ENCODE assay signal across 8 mouse cellular contexts in the genomic region with DNA sequence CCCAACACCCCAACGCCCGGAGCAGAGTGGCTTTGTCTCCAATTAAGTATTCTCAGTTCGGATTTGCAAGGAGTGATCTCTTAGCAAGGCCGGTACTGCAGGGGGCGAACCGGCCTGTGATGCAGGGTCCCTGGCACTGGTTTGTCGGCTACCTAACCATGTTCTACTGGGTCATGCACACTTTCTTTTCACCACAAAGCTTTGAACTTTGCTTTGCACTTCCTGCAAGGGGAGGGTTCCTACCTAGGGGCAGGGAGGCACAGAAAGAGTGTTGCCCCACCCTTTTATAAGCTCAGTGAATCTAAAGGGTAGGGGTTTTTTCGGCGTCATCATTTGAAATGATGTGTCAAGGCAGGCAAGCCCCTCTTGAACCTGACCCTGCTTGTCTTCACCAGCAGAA.
DNase-seq lines count a peak whose midpoint lies in the region; ATAC-seq lines count a peak whose summit lies in the region.
"Had no signal": no experiment of that assay in that cellular context is flagged by ENCODE, and none has a peak within 500 bp of the region (broad histone marks: within the 10 kb centered on the region; RNA-seq: fewer than 3 reads in every experiment).

No protein-coding gene starts in this region.

- 18% methylated on average over 9 of the region's 9 CpGs for WGBS in lung, embryonic 15.5 days
- WGBS in forebrain, embryonic 12.5 days = 4% methylated on average over 9 of the region's 9 CpGs
- WGBS in limb, embryonic 15.5 days = 9% methylated on average over 9 of the region's 9 CpGs

- no peak overlapping the region for H3K4me3 ChIP-seq in lung, embryonic 15.5 days
- H3K4me3 ChIP-seq in forebrain, embryonic 12.5 days (replicated peaks) = no peak overlapping the region
- no peak overlapping the region for H3K4me3 ChIP-seq in limb, embryonic 15.5 days

- no peaks in the 10 kb centered on the region for H3K9me3 ChIP-seq in lung, embryonic 15.5 days
- H3K9me3 ChIP-seq in forebrain, embryonic 12.5 days = no peaks in the 10 kb centered on the region
- H3K9me3 ChIP-seq in limb, embryonic 15.5 days = no peaks in the 10 kb centered on the region

- H3K9ac ChIP-seq in lung, embryonic 15.5 days = no peak overlapping the region
- H3K9ac ChIP-seq in forebrain, embryonic 12.5 days = no peak overlapping the region
- H3K9ac ChIP-seq in limb, embryonic 15.5 days = no peak overlapping the region

- no peaks in the 10 kb centered on the region for H3K36me3 ChIP-seq in lung, embryonic 15.5 days
- H3K36me3 ChIP-seq in forebrain, embryonic 12.5 days (replicated peaks) = no peaks in the 10 kb centered on the region
- no peaks in the 10 kb centered on the region for H3K36me3 ChIP-seq in limb, embryonic 15.5 days

- H3K27ac ChIP-seq in lung, embryonic 15.5 days = no peak overlapping the region
- H3K27ac ChIP-seq in forebrain, embryonic 12.5 days = peak overlapping the region; percentile 80
- peak overlapping the region; percentile 59; the same call in 1 of the 2 replicates for H3K27ac ChIP-seq in limb, embryonic 15.5 days

- H3K4me1 ChIP-seq in lung, embryonic 15.5 days = peaks cover 37% of the 10 kb centered on the region
- peaks cover 30% of the 10 kb centered on the region for H3K4me1 ChIP-seq in forebrain, embryonic 12.5 days
- H3K4me1 ChIP-seq in limb, embryonic 15.5 days = peaks cover 29% of the 10 kb centered on the region

- H3K27me3 ChIP-seq in lung, embryonic 15.5 days = no peaks in the 10 kb centered on the region
- 0 out of 2 replicates have a peak, but pooled peaks cover 9% of the 10 kb centered on the region for H3K27me3 ChIP-seq in forebrain, embryonic 12.5 days
- H3K27me3 ChIP-seq in limb, embryonic 15.5 days = no peaks in the 10 kb centered on the region

- 0 out of 2 replicates have a peak, but pooled peaks have one; percentile 19 for ATAC-seq in lung, embryonic 15.5 days (ENCODE audit: borderline replicate concordance, extremely low read depth, low FRiP score, low TSS enrichment)
- ATAC-seq in forebrain, embryonic 12.5 days (ENCODE audit: low FRiP score) = peak; percentile 34; the same call in 1 of the 2 replicates
- ATAC-seq in limb, embryonic 15.5 days (ENCODE audit: insufficient number of reproducible peaks, low FRiP score, low TSS enrichment, low read depth) = no peak

- DNase-seq in lung, postnatal 25 days (ENCODE audit: low spot score) = no peak
- peak; percentile 28 for DNase-seq in thymus, postnatal 25 days
- DNase-seq in cerebellum, adult 9-10 months = no peak
- DNase-seq in layer of hippocampus, adult 9-11 months = no peak
- DNase-seq: left cerebral cortex, postnatal 4 days had no signal

- peak overlapping the region; percentile 71; the same call in 1 of the 2 replicates for H3K4me2 ChIP-seq in lung, embryonic 15.5 days
- H3K4me2 ChIP-seq in forebrain, embryonic 12.5 days = peak overlapping the region; percentile 61
- peak overlapping the region; percentile 69; the same call in 1 of the 2 replicates for H3K4me2 ChIP-seq in limb, embryonic 15.5 days
